Mouse (Mus musculus) heart, embryonic 15.5 days (tissue): Measurements from ENCODE around the gene Golga4. TPM values are rescaled to one million over a fixed set of nuclear protein-coding genes. Genes with fewer than 3 reads are reported as not detected.

Source experiments
- ATAC-seq: fragments of 200-750 bp; cut with Nextera tagmentation; replicated peaks from 2 replicates; pipeline ENCODE4 v1.8.0; 2017; ENCODE audit warnings: low read depth, moderate TSS enrichment; ENCODE audit not compliant: insufficient number of reproducible peaks, insufficient read depth, low FRiP score
- H3K27ac ChIP-seq: fragments of 300-500 bp; sonication (generic); 2 replicates; pipeline ENCODE4 v1.5.1; 2015; ENCODE audit warnings: mild to moderate bottlenecking, inconsistent platforms
- H3K27me3 ChIP-seq: fragments of 300-500 bp; sonication (generic); 2 replicates; pipeline ENCODE4 v1.6.1; 2015; ENCODE audit warnings: inconsistent platforms
- H3K36me3 ChIP-seq: fragments of 300-500 bp; sonication (generic); 2 replicates; pipeline ENCODE4 v1.6.1; 2015; ENCODE audit warnings: mild to moderate bottlenecking, inconsistent platforms
- H3K4me1 ChIP-seq: fragments of 300-500 bp; sonication (generic); replicated peaks from 2 replicates; pipeline ENCODE4 v1.6.1; 2015; ENCODE audit warnings: inconsistent platforms
- H3K4me2 ChIP-seq: fragments of 300-500 bp; sonication (generic); 2 replicates; pipeline ENCODE4 v1.6.1; 2015; ENCODE audit warnings: inconsistent platforms, mild to moderate bottlenecking, moderate library complexity
- H3K4me3 ChIP-seq: fragments of 300-500 bp; sonication (generic); 2 replicates; pipeline ENCODE4 v1.5.1; 2015; ENCODE audit warnings: mild to moderate bottlenecking, inconsistent platforms
- H3K9ac ChIP-seq: fragments of 300-500 bp; sonication (generic); 2 replicates; pipeline ENCODE4 v1.6.1; 2015; ENCODE audit warnings: mild to moderate bottlenecking, inconsistent platforms
- H3K9me3 ChIP-seq: fragments of 300-500 bp; sonication (generic); replicated peaks from 2 replicates; pipeline ENCODE4 v1.6.1; 2016; ENCODE audit warnings: inconsistent platforms
- WGBS: fragments of 180-500 bp; shearing (Covaris S2); methylation state at CpG from one replicate; pipeline ENCODE4 v1.1.7; 2015; ENCODE audit warnings: mixed read lengths; 5-methylcytosine and 5-hydroxymethylcytosine counted together
- polyA plus RNA-seq: library from polyadenylated mRNA; unstranded; fragments of >200 nt; fragmentation: Nextera tagmentation; extraction: Ambion mirVana; gene quantifications from 2 replicates; pipeline ENCODE4 v1.2.1, GENCODE M21; 2015

Golga4 gene
- polyA plus RNA-seq, result 46.1 and 52.6 TPM in 2 replicates

GRCm38 (mm10) chr9:118506020-118506403, at the start of gene Golga4:
Gene Golga4, plus strand, starts transcription at chr9:118506267.
- H3K4me3 ChIP-seq, result peak within 1 kb of the TSS; percentile 97
- H3K36me3 ChIP-seq, result no peaks in the 10 kb centered on the region
- H3K27me3 ChIP-seq, result no peaks in the 10 kb centered on the region
- H3K4me1 ChIP-seq, result peaks cover 34% of the 10 kb centered on the region
- H3K27ac ChIP-seq, result peak within 1 kb of the TSS; percentile 83
- ATAC-seq, result peak; percentile 76
- peak within 1 kb of the TSS; percentile 96 for H3K9ac ChIP-seq
- WGBS, result under 1% methylated on average over 37 of the region's 43 CpGs
- H3K9me3 ChIP-seq, result no peaks in the 10 kb centered on the region
- H3K4me2 ChIP-seq, result peak within 1 kb of the TSS; percentile 91

DNA sequence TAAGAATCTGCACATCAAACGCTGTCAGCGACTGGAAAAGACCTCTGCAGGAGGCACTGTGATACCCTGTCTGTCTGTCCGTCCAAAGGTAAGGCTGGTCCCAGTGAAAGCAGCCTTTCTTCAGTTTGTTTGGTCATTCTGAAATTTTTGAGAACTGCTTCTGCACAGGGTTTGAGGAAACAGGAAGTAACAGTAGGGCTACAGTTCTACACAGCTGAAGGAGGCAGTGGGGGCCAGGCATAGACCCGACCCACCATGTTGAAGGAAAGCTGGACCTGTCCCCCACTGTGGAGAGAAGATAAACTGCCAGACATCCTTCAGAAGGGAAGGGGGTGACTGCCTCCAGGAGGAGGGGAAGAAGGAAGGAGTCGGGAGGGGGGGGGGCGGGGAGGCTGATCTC, 49.7 kb upstream of the Golga4 start:
- Histone ChIP-seq H3K9me3 (no peaks in the 10 kb centered on the region), H3K27ac (no peak overlapping the region), H3K4me3 (no peak overlapping the region), H3K36me3 (no peaks in the 10 kb centered on the region), H3K4me1 (0 out of 2 replicates have a peak, but pooled peaks cover 2% of the 10 kb centered on the region), H3K9ac (no peak overlapping the region), H3K27me3 (peaks cover 19% of the 10 kb centered on the region; the same call in 1 of the 2 replicates), H3K4me2 (no peak overlapping the region)
- no peak for ATAC-seq
- WGBS, result 32% methylated on average over 6 of the region's 6 CpGs

GRCm38 (mm10) chr9:118458039-118458438, 48.0 kb upstream of the Golga4 start:
- Histone ChIP-seq H3K4me2 (no peak overlapping the region), H3K36me3 (no peaks in the 10 kb centered on the region), H3K9ac (no peak overlapping the region), H3K4me3 (no peak overlapping the region), H3K4me1 (0 out of 2 replicates have a peak, but pooled peaks cover 2% of the 10 kb centered on the region), H3K27me3 (peaks cover 19% of the 10 kb centered on the region; the same call in 1 of the 2 replicates), H3K27ac (no peak overlapping the region), H3K9me3 (no peaks in the 10 kb centered on the region)
- WGBS, result 6% methylated on average over 5 of the region's 5 CpGs
- no peak for ATAC-seq

GRCm38 (mm10) chr9:118464031-118464430, 42.0 kb upstream of the Golga4 start:
- no peak overlapping the region for H3K27ac ChIP-seq
- no peaks in the 10 kb centered on the region for H3K9me3 ChIP-seq
- H3K9ac ChIP-seq, result no peak overlapping the region
- WGBS, result 61% methylated on average over 1 of the region's 1 CpGs
- no peak for ATAC-seq
- H3K36me3 ChIP-seq, result no peaks in the 10 kb centered on the region
- H3K4me2 ChIP-seq, result no peak overlapping the region
- no peak overlapping the region for H3K4me3 ChIP-seq
- H3K4me1 ChIP-seq, result no peaks in the 10 kb centered on the region
- peaks cover 32% of the 10 kb centered on the region for H3K27me3 ChIP-seq

DNA sequence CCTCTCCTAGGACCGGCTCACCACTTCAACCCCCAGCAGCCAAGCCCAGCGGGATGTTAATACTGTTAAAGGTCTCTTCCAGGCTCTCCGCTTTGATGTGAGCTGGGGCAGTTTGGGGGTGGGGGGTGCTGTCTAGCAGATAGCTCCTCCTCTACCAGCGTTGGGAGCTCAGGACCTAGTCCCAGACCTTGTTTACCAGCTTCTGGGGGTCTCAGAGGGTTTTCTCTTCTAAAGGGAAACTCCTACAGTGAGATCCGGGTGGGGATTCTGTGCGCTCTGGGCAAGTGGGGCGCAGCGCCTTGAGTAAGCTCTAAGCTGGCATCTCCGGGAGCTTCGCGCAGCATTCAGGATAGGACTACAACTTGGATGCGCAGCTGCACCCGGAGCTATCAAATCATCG, 37.8 kb upstream of the Golga4 start:
- peaks cover 70% of the 10 kb centered on the region for H3K27me3 ChIP-seq
- H3K9me3 ChIP-seq, result no peaks in the 10 kb centered on the region
- no peak overlapping the region for H3K9ac ChIP-seq
- H3K4me3 ChIP-seq, result no peak overlapping the region
- H3K27ac ChIP-seq, result no peak overlapping the region
- H3K4me2 ChIP-seq, result no peak overlapping the region
- 6% methylated on average over 14 of the region's 14 CpGs for WGBS
- no peaks in the 10 kb centered on the region for H3K36me3 ChIP-seq
- H3K4me1 ChIP-seq, result 0 out of 2 replicates have a peak, but pooled peaks cover 5% of the 10 kb centered on the region
- no peak for ATAC-seq

GRCm38 (mm10) chr9:118469272-118469671, 36.8 kb upstream of the Golga4 start:
- Histone ChIP-seq H3K27me3 (peaks cover 69% of the 10 kb centered on the region), H3K9me3 (no peaks in the 10 kb centered on the region), H3K9ac (no peak overlapping the region), H3K36me3 (no peaks in the 10 kb centered on the region), H3K4me1 (0 out of 2 replicates have a peak, but pooled peaks cover 5% of the 10 kb centered on the region), H3K27ac (no peak overlapping the region), H3K4me2 (0 out of 2 replicates have a peak overlapping the region, but pooled peaks have one; percentile 3), H3K4me3 (no peak overlapping the region)
- no peak for ATAC-seq
- 8% methylated on average over 16 of the region's 16 CpGs for whole genome bisulfite sequencing

DNA sequence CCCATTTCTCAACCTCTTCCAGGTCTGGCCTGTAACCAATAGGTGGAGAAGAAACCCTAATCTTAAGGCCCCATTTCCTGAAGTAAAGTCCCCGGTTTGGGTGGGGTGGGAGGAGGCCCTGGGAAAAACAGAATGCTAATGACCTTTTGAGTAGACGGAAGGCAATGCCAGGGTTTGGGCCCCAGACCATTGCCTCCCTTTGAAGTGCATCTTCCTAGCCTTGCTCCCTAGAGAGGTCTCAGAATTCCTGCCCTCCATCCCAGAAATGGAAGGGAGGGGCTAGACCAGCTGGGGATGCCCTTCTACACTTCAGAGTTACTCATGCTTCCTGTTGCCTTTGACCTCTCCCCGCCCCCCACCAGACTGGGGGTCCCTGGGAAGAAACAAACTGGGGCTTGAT, 34.8 kb upstream of the Golga4 start:
- Histone ChIP-seq H3K9me3 (no peaks in the 10 kb centered on the region), H3K27me3 (peaks cover 82% of the 10 kb centered on the region), H3K9ac (no peak overlapping the region), H3K4me3 (no peak overlapping the region), H3K4me1 (peaks cover 5% of the 10 kb centered on the region), H3K4me2 (no peak overlapping the region), H3K27ac (no peak overlapping the region), H3K36me3 (no peaks in the 10 kb centered on the region)
- WGBS, result 16% methylated on average over 3 of the region's 3 CpGs
- ATAC-seq, result no peak

DNA sequence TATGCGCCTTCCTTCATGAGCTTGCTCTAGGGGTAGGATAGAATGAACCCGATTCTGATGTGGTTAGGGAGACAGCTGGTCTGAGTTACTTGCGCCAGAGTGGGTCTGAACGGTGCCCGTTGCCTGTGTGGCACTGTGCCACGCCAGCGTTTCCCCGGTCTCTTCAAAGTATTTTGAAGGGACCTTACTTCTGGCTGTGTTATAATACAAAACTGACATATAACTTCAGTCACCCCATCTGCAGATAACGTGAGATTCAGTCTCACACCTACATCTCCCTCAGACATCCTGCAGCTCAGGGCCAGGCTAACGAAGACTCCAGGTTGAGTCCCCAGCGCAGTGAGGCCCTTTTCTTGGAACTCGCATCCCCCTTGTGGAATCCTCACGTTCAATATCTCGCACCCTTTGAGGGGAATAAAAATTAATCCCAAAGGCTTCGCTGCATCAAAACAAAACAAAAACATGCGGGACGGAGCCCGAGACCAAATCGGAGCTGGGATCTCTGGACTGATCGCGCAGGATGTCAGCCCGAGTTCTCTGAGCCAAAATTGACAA, 29.8 kb upstream of the Golga4 start:
- ATAC-seq, result no peak
- Histone ChIP-seq H3K36me3 (no peaks in the 10 kb centered on the region), H3K27ac (no peak overlapping the region), H3K4me1 (peaks cover 34% of the 10 kb centered on the region), H3K4me2 (peak overlapping the region; percentile 88), H3K27me3 (peaks cover 84% of the 10 kb centered on the region), H3K9me3 (no peaks in the 10 kb centered on the region), H3K4me3 (peak overlapping the region; percentile 56), H3K9ac (no peak overlapping the region)
- WGBS, result 2% methylated on average over 22 of the region's 22 CpGs

GRCm38 (mm10) chr9:118476766-118477271, 29.2 kb upstream of the Golga4 start:
- H3K4me2 ChIP-seq, result peak overlapping the region; percentile 88
- H3K27ac ChIP-seq, result no peak overlapping the region
- WGBS, result 1% methylated on average over 33 of the region's 33 CpGs
- no peaks in the 10 kb centered on the region for H3K9me3 ChIP-seq
- H3K36me3 ChIP-seq, result no peaks in the 10 kb centered on the region
- peaks cover 34% of the 10 kb centered on the region for H3K4me1 ChIP-seq
- ATAC-seq, result no peak
- H3K9ac ChIP-seq, result no peak overlapping the region
- peaks cover 84% of the 10 kb centered on the region for H3K27me3 ChIP-seq
- peak overlapping the region; percentile 56 for H3K4me3 ChIP-seq

GRCm38 (mm10) chr9:118477281-118477931, 28.7 kb upstream of the Golga4 start:
- Histone ChIP-seq H3K4me3 (peak overlapping the region; percentile 56), H3K4me2 (peak overlapping the region; percentile 88), H3K27me3 (peaks cover 87% of the 10 kb centered on the region), H3K27ac (no peak overlapping the region), H3K36me3 (no peaks in the 10 kb centered on the region), H3K9ac (no peak overlapping the region), H3K4me1 (peaks cover 34% of the 10 kb centered on the region), H3K9me3 (no peaks in the 10 kb centered on the region)
- under 1% methylated on average over 31 of the region's 31 CpGs for WGBS
- ATAC-seq, result no peak

- 1% methylated on average over 9 of the region's 9 CpGs for WGBS
- H3K9ac ChIP-seq, result no peak within 1 kb of the TSS
- H3K4me3 ChIP-seq, result peak within 1 kb of the TSS; percentile 56
- peaks cover 86% of the 10 kb centered on the region for H3K27me3 ChIP-seq
- no peaks in the 10 kb centered on the region for H3K9me3 ChIP-seq
- ATAC-seq, result no peak
- no peaks in the 10 kb centered on the region for H3K36me3 ChIP-seq
- H3K4me2 ChIP-seq, result peak within 1 kb of the TSS; percentile 88
- H3K27ac ChIP-seq, result no peak within 1 kb of the TSS
- peaks cover 34% of the 10 kb centered on the region for H3K4me1 ChIP-seq
These were observed 28.1 kb upstream of the Golga4 start, which contains the start of gene Eomes for GRCm38 (mm10) chr9:118477961-118478360. Gene Eomes, plus strand, starts transcription at chr9:118478212.
